Mouse (Mus musculus) Patski (cell line): ENCODE results near the gene Cpsf6. TPM values are rescaled to one million over a fixed set of nuclear protein-coding genes. Genes with fewer than 3 reads are reported as not detected.

Experiments
- ATAC-seq: fragments of 100-300 bp; one replicate; pipeline ENCODE4 v1.8.0; 2021
- CTCF ChIA-PET: fragments of 350-600 bp; sonication (Branson Sonifier 250); formaldehyde crosslinking; loops from one replicate; lab custom pipeline; 2022; ENCODE audit warnings: inconsistent platforms; lab: Charles Lee
- POLR2A ChIA-PET: fragments of 350-600 bp; sonication (Branson Sonifier 250); formaldehyde crosslinking; loops from one replicate; lab custom pipeline; 2022; ENCODE audit warnings: antibody characterized with exemption, inconsistent platforms; lab: Charles Lee
- DNase-seq: peaks from one replicate; pipeline ENCODE4 v3.0.0-alpha.2; 2011; ENCODE audit warnings: low read depth, low spot score
- H3K27me3 ChIP-seq: fragments of 371-371 bp; one replicate; pipeline ENCODE4 v1.5.1; 2021
- CTCF ChIP-seq: fragments of 100-300 bp; IDR thresholded peaks from one replicate; pipeline ENCODE4 v1.5.1; 2021
- in situ Hi-C: fragments of 300-500 bp; cut with MboI; formaldehyde crosslinking; loops from 3 replicates; pipeline ENCODE4 v1.11.1; 2018; ENCODE audit warnings: low pct_unique_long_range_greater_than_20kb, mixed read lengths
- polyA plus RNA-seq: library from polyadenylated mRNA; unstranded; gene quantifications from one replicate; pipeline ENCODE4 v1.2.3, GENCODE M21; 2021

The Cpsf6 gene
- polyA plus RNA-seq, 1 experiment from 2014 or later, result 75.0 TPM

- ChIA-PET CTCF (no interaction called here), POLR2A (no interaction called here)
- ATAC-seq, result peak; percentile 39
- in situ Hi-C loops, result no loop called here
- H3K27me3 ChIP-seq, result no peaks in the 10 kb centered on the region
- no peak for TF ChIP-seq CTCF
- peak; percentile 4 for DNase-seq
Observed at GRCm38 (mm10) chr10:117320571-117320981, 59.2 kb downstream of the Cpsf6 start.

- in situ Hi-C loops, result no loop called here
- ChIA-PET CTCF (no interaction called here), POLR2A (no interaction called here)
- peaks cover 9% of the 10 kb centered on the region for H3K27me3 ChIP-seq
- DNase-seq (no peak), ATAC-seq (no peak)
- TF ChIP-seq CTCF, result no peak
Observed at GRCm38 (mm10) chr10:117316391-117316790, 63.4 kb downstream of the Cpsf6 start.

GRCm38 (mm10) chr10:117313133-117313532 lies 66.7 kb downstream of the Cpsf6 start:
- peaks cover 9% of the 10 kb centered on the region for H3K27me3 ChIP-seq
- ChIA-PET CTCF (interaction anchor here (1.0 kb wide), 1 partner anchor 11 kb away, joined by 3 read pairs; no protein-coding TSS in a partner anchor), POLR2A (no interaction called here)
- no peak for TF ChIP-seq CTCF
- DNase-seq (no peak), ATAC-seq (no peak)
- in situ Hi-C loops, result no loop called here

GRCm38 (mm10) chr10:117312168-117312567 lies 67.6 kb downstream of the Cpsf6 start:
- H3K27me3 ChIP-seq, result peaks cover 9% of the 10 kb centered on the region
- no peak for DNase-seq
- TF ChIP-seq CTCF, result no peak
- no peak for ATAC-seq
- in situ Hi-C loops, result no loop called here
- POLR2A ChIA-PET, result no interaction called here
- CTCF ChIA-PET, result interaction anchor here (1.0 kb wide), 1 partner anchor 12 kb away, joined by 3 read pairs; no protein-coding TSS in a partner anchor

GRCm38 (mm10) chr10:117304371-117304770 lies 75.4 kb downstream of the Cpsf6 start:
- in situ Hi-C loops, result no loop called here
- POLR2A ChIA-PET, result no interaction called here
- CTCF ChIA-PET, result no interaction called here
- ATAC-seq (no peak), DNase-seq (no peak)
- no peak for TF ChIP-seq CTCF
- peaks cover 39% of the 10 kb centered on the region for H3K27me3 ChIP-seq

GRCm38 (mm10) chr10:117301688-117302087 lies 78.1 kb downstream of the Cpsf6 start:
- CTCF ChIA-PET, result no interaction called here
- DNase-seq, result no peak
- in situ Hi-C loops, result no loop called here
- POLR2A ChIA-PET, result no interaction called here
- peaks cover 49% of the 10 kb centered on the region for H3K27me3 ChIP-seq
- ATAC-seq, result no peak
- no peak for TF ChIP-seq CTCF

- in situ Hi-C loops, result no loop called here
- ATAC-seq, result no peak
- no peak for DNase-seq
- no peak for TF ChIP-seq CTCF
- H3K27me3 ChIP-seq, result peaks cover 53% of the 10 kb centered on the region
- ChIA-PET CTCF (interaction anchor here (1.6 kb wide), 1 partner anchor 17 kb away, joined by 3 read pairs; the partner anchor contains the start of gene Lyz2), POLR2A (interaction anchor here (0.5 kb wide), 1 partner anchor 1848 kb away, joined by 3 read pairs; no protein-coding TSS in a partner anchor)
Observed at GRCm38 (mm10) chr10:117299901-117300520, 79.8 kb downstream of the Cpsf6 start.

GRCm38 (mm10) chr10:117299106-117299505 lies 80.7 kb downstream of the Cpsf6 start:
- H3K27me3 ChIP-seq, result peaks cover 49% of the 10 kb centered on the region
- in situ Hi-C loops, result no loop called here
- no peak for DNase-seq
- TF ChIP-seq CTCF, result no peak
- ATAC-seq, result no peak
- ChIA-PET POLR2A (no interaction called here), CTCF (no interaction called here)

- TF ChIP-seq CTCF, result no peak
- ATAC-seq (no peak), DNase-seq (no peak)
- in situ Hi-C loops, result no loop called here
- POLR2A ChIA-PET, result no interaction called here
- peaks cover 43% of the 10 kb centered on the region for H3K27me3 ChIP-seq
- CTCF ChIA-PET, result no interaction called here
Observed at GRCm38 (mm10) chr10:117298336-117298735, 81.5 kb downstream of the Cpsf6 start.

Other genes starting within 250 kb of the Cpsf6 start
- gene Frs2, start 231.5 kb downstream of the Cpsf6 start, polyA plus RNA-seq, result 16.4 TPM
- gene Yeats4, start 155.5 kb downstream of the Cpsf6 start, polyA plus RNA-seq, result 44.0 TPM
- 0.12 TPM for gene 9530003J23Rik, start 141.3 kb downstream of the Cpsf6 start, polyA plus RNA-seq
- 0.09 TPM for gene Lyz2, start 97.7 kb downstream of the Cpsf6 start, polyA plus RNA-seq
- gene Lyz1, start 87.1 kb downstream of the Cpsf6 start, polyA plus RNA-seq, result 0.06 TPM
- gene Cpm, start 249.5 kb upstream of the Cpsf6 start, polyA plus RNA-seq, result 1.4 TPM